In the genomic region with DNA sequence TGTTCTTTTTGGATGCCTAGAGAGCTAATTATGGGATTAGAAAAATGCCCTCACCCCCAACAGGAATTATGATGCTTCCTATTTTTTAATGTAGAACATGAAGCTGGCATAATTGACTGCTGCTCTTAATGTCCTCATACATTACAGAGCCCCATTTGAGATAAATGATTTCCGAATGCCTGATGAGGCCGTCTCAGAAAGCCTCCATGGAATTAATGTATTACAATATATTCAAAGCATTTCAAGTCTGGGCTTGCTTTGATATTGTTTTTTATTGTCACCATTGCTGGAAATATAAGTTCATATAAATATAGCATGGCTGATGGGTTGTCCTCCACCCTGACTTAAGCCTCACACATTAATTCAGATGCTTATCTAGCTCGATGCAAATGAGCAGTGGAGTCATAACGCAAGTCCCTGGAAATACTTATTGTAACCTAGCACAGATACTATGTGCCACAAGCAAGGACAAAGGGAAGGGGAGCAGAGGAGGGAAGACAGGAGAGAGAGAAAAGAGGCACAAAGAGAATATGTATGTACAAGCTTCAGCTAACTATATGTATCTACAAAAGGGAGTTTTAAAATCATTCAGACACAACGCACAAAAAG, we compare ENCODE assay signal across 18 mouse cellular contexts. TPM values are rescaled to one million over a fixed set of nuclear protein-coding genes. Genes with fewer than 3 reads are reported as not detected.
DNase-seq lines count a peak whose midpoint lies in the region; ATAC-seq lines count a peak whose summit lies in the region.
"Had no signal": no experiment of that assay in that cellular context is flagged by ENCODE, and none has a peak within 500 bp of the region (broad histone marks: within the 10 kb centered on the region; RNA-seq: fewer than 3 reads in every experiment).

No protein-coding gene starts in this region.

- DNase-seq in hindbrain, embryonic 10.5 days (ENCODE audit: low spot score): no peak
- no peak for DNase-seq in midbrain, embryonic 10.5 days (ENCODE audit: low spot score)
- DNase-seq: adrenal gland, postnatal 10 days; cerebellum, adult 11-12 months; cerebellum, adult 9-10 months; cerebellum, postnatal 36 days; gastrocnemius, postnatal 10 days; heart, adult 18-20 months; kidney, adult 11 months had no signal

- no peaks in the 10 kb centered on the region for H3K27me3 ChIP-seq in forebrain, embryonic 15.5 days
- no peaks in the 10 kb centered on the region for H3K27me3 ChIP-seq in forebrain, embryonic 13.5 days
- H3K27me3 ChIP-seq in hindbrain, embryonic 13.5 days: no peaks in the 10 kb centered on the region
- H3K27me3 ChIP-seq in hindbrain, embryonic 10.5 days (ENCODE audit: insufficient read depth, poor library complexity, severe bottlenecking): no peaks in the 10 kb centered on the region
- no peaks in the 10 kb centered on the region for H3K27me3 ChIP-seq in midbrain, embryonic 15.5 days (replicated peaks)
- no peaks in the 10 kb centered on the region for H3K27me3 ChIP-seq in midbrain, embryonic 10.5 days (ENCODE audit: low read depth, poor library complexity, severe bottlenecking)
- H3K27me3 ChIP-seq in hindbrain, embryonic 15.5 days: no peaks in the 10 kb centered on the region
- H3K27me3 ChIP-seq: embryonic facial prominence, embryonic 13.5 days; forebrain, embryonic 12.5 days had no signal

- H3K4me2 ChIP-seq in forebrain, embryonic 15.5 days (replicated peaks): no peak overlapping the region
- H3K4me2 ChIP-seq in forebrain, embryonic 13.5 days: no peak overlapping the region
- H3K4me2 ChIP-seq in hindbrain, embryonic 13.5 days: no peak overlapping the region
- no peak overlapping the region for H3K4me2 ChIP-seq in midbrain, embryonic 15.5 days
- H3K4me2 ChIP-seq in hindbrain, embryonic 15.5 days: no peak overlapping the region
- H3K4me2 ChIP-seq: embryonic facial prominence, embryonic 13.5 days; forebrain, embryonic 12.5 days; heart, embryonic 11.5 days had no signal

- H3K4me3 ChIP-seq in forebrain, embryonic 15.5 days: no peak overlapping the region
- no peak overlapping the region for H3K4me3 ChIP-seq in forebrain, embryonic 13.5 days
- no peak overlapping the region for H3K4me3 ChIP-seq in hindbrain, embryonic 13.5 days
- H3K4me3 ChIP-seq in hindbrain, embryonic 10.5 days: no peak overlapping the region
- no peak overlapping the region for H3K4me3 ChIP-seq in midbrain, embryonic 15.5 days
- no peak overlapping the region for H3K4me3 ChIP-seq in midbrain, embryonic 10.5 days
- H3K4me3 ChIP-seq in hindbrain, embryonic 15.5 days: no peak overlapping the region
- H3K4me3 ChIP-seq: embryonic facial prominence, embryonic 13.5 days; forebrain, embryonic 12.5 days had no signal

- no peak overlapping the region for H3K9ac ChIP-seq in forebrain, embryonic 15.5 days (replicated peaks)
- H3K9ac ChIP-seq in forebrain, embryonic 13.5 days: no peak overlapping the region
- no peak overlapping the region for H3K9ac ChIP-seq in hindbrain, embryonic 13.5 days
- H3K9ac ChIP-seq in midbrain, embryonic 15.5 days: no peak overlapping the region
- H3K9ac ChIP-seq in hindbrain, embryonic 15.5 days: no peak overlapping the region
- H3K9ac ChIP-seq: embryonic facial prominence, embryonic 13.5 days; forebrain, embryonic 12.5 days had no signal

- no peaks in the 10 kb centered on the region for H3K36me3 ChIP-seq in forebrain, embryonic 15.5 days
- H3K36me3 ChIP-seq in forebrain, embryonic 13.5 days (ENCODE audit: poor library complexity, severe bottlenecking): no peaks in the 10 kb centered on the region
- H3K36me3 ChIP-seq in hindbrain, embryonic 13.5 days: no peaks in the 10 kb centered on the region
- H3K36me3 ChIP-seq in hindbrain, embryonic 10.5 days: no peaks in the 10 kb centered on the region
- H3K36me3 ChIP-seq in midbrain, embryonic 15.5 days (replicated peaks): no peaks in the 10 kb centered on the region
- H3K36me3 ChIP-seq in midbrain, embryonic 10.5 days: no peaks in the 10 kb centered on the region
- no peaks in the 10 kb centered on the region for H3K36me3 ChIP-seq in hindbrain, embryonic 15.5 days
- H3K36me3 ChIP-seq: embryonic facial prominence, embryonic 13.5 days; forebrain, embryonic 12.5 days had no signal

- H3K27ac ChIP-seq in forebrain, embryonic 15.5 days (replicated peaks): no peak overlapping the region
- H3K27ac ChIP-seq in forebrain, embryonic 13.5 days: no peak overlapping the region
- H3K27ac ChIP-seq in hindbrain, embryonic 13.5 days: 0 out of 2 replicates have a peak overlapping the region, but pooled peaks have one; percentile 30
- no peak overlapping the region for H3K27ac ChIP-seq in hindbrain, embryonic 10.5 days
- H3K27ac ChIP-seq in midbrain, embryonic 15.5 days: peak overlapping the region; percentile 14; the same call in 1 of the 2 replicates
- no peak overlapping the region for H3K27ac ChIP-seq in midbrain, embryonic 10.5 days (replicated peaks)
- H3K27ac ChIP-seq in hindbrain, embryonic 15.5 days (replicated peaks): no peak overlapping the region
- H3K27ac ChIP-seq: embryonic facial prominence, embryonic 13.5 days; forebrain, embryonic 12.5 days had no signal

- ATAC-seq in forebrain, embryonic 15.5 days (replicated peaks): 0 out of 2 replicates have a peak, but pooled peaks have one; percentile 16
- no peak for ATAC-seq in forebrain, embryonic 13.5 days
- no peak for ATAC-seq in hindbrain, embryonic 13.5 days (ENCODE audit: low FRiP score)
- ATAC-seq in midbrain, embryonic 15.5 days (replicated peaks): peak; percentile 54; the same call in 1 of the 2 replicates
- ATAC-seq in hindbrain, embryonic 15.5 days (ENCODE audit: low FRiP score, low read depth): peak; percentile 66; the same call in 1 of the 2 replicates
- ATAC-seq in inflammation-experienced regulatory T-cells, adult 6 months: no peak

- H3K4me1 ChIP-seq in forebrain, embryonic 15.5 days: no peaks in the 10 kb centered on the region
- no peaks in the 10 kb centered on the region for H3K4me1 ChIP-seq in forebrain, embryonic 13.5 days
- 0 out of 2 replicates have a peak, but pooled peaks cover 5% of the 10 kb centered on the region for H3K4me1 ChIP-seq in hindbrain, embryonic 13.5 days (replicated peaks)
- H3K4me1 ChIP-seq in hindbrain, embryonic 10.5 days (replicated peaks): 0 out of 2 replicates have a peak, but pooled peaks cover 4% of the 10 kb centered on the region
- 0 out of 2 replicates have a peak, but pooled peaks cover 5% of the 10 kb centered on the region for H3K4me1 ChIP-seq in midbrain, embryonic 15.5 days
- H3K4me1 ChIP-seq in midbrain, embryonic 10.5 days: no peaks in the 10 kb centered on the region; the same call in 1 of the 2 replicates
- no peaks in the 10 kb centered on the region for H3K4me1 ChIP-seq in hindbrain, embryonic 15.5 days (replicated peaks)
- H3K4me1 ChIP-seq: embryonic facial prominence, embryonic 13.5 days had no signal

- H3K9me3 ChIP-seq in forebrain, embryonic 15.5 days: no peaks in the 10 kb centered on the region
- no peaks in the 10 kb centered on the region for H3K9me3 ChIP-seq in forebrain, embryonic 13.5 days (replicated peaks)
- H3K9me3 ChIP-seq in hindbrain, embryonic 13.5 days: no peaks in the 10 kb centered on the region
- no peaks in the 10 kb centered on the region for H3K9me3 ChIP-seq in hindbrain, embryonic 10.5 days
- no peaks in the 10 kb centered on the region for H3K9me3 ChIP-seq in midbrain, embryonic 15.5 days
- no peaks in the 10 kb centered on the region for H3K9me3 ChIP-seq in midbrain, embryonic 10.5 days (replicated peaks)
- no peaks in the 10 kb centered on the region for H3K9me3 ChIP-seq in hindbrain, embryonic 15.5 days
- H3K9me3 ChIP-seq: embryonic facial prominence, embryonic 13.5 days; forebrain, embryonic 12.5 days had no signal

- WGBS in forebrain, embryonic 15.5 days: 75% methylated on average over 5 of the region's 5 CpGs
- 74% methylated on average over 5 of the region's 5 CpGs for WGBS in forebrain, embryonic 13.5 days
- WGBS in hindbrain, embryonic 13.5 days: 69% methylated on average over 5 of the region's 5 CpGs
- 92% methylated on average over 5 of the region's 5 CpGs for WGBS in hindbrain, embryonic 10.5 days
- WGBS in midbrain, embryonic 15.5 days: 59% methylated on average over 5 of the region's 5 CpGs
- WGBS in midbrain, embryonic 10.5 days: 96% methylated on average over 5 of the region's 5 CpGs
- WGBS in hindbrain, embryonic 15.5 days: 70% methylated on average over 5 of the region's 5 CpGs

RNA-seq across cellular contexts. Expression of a gene that starts 28.0 kb away (rescaled TPM):
- 10.9 and 11.3 TPM in 2 replicates for polyA plus RNA-seq in forebrain, embryonic 15.5 days (2015; fragmentation: Nextera tagmentation; extraction: Ambion mirVana)
- 10.2 and 11.7 TPM in 2 replicates for polyA plus RNA-seq in forebrain, embryonic 13.5 days (2015; fragmentation: Nextera tagmentation; extraction: Ambion mirVana)
- polyA plus RNA-seq in hindbrain, embryonic 13.5 days (2015; fragmentation: Nextera tagmentation; extraction: Ambion mirVana): 12.7 and 12.8 TPM in 2 replicates
- polyA plus RNA-seq in hindbrain, embryonic 10.5 days (2016; fragmentation: Nextera tagmentation; extraction: Ambion mirVana): 7.3 and 8.4 TPM in 2 replicates
- polyA plus RNA-seq in midbrain, embryonic 15.5 days (2015; fragmentation: Nextera tagmentation; extraction: Ambion mirVana): 17.5 and 18.1 TPM in 2 replicates
- 7.9 and 9.3 TPM in 2 replicates for polyA plus RNA-seq in midbrain, embryonic 10.5 days (2016; fragmentation: Nextera tagmentation; extraction: Ambion mirVana)
- 16.5 and 17.2 TPM in 2 replicates for polyA plus RNA-seq in hindbrain, embryonic 15.5 days (2015; fragmentation: Nextera tagmentation; extraction: Ambion mirVana)
- polyA plus RNA-seq in inflammation-experienced regulatory T-cells, adult 6 months (2017; shearing (Covaris generic)): under 1 TPM; 0.25 to 0.51 (median 0.35) TPM

Comparison
In these comparisons a context has a peak if more than half of its experiments do, and no peak if none do; other contexts are left out.
1. ATAC-seq: peak in forebrain, embryonic 15.5 days (single experiment), midbrain, embryonic 15.5 days (single experiment) and hindbrain, embryonic 15.5 days (single experiment); none in forebrain, embryonic 13.5 days (single experiment), hindbrain, embryonic 13.5 days (single experiment) and inflammation-experienced regulatory T-cells, adult 6 months (single experiment).
2. H3K27ac ChIP-seq: peak in hindbrain, embryonic 13.5 days (single experiment) and midbrain, embryonic 15.5 days (single experiment); none in forebrain, embryonic 15.5 days (single experiment), forebrain, embryonic 13.5 days (single experiment), hindbrain, embryonic 10.5 days (single experiment), midbrain, embryonic 10.5 days (single experiment) and hindbrain, embryonic 15.5 days (single experiment).